In the genomic region with DNA sequence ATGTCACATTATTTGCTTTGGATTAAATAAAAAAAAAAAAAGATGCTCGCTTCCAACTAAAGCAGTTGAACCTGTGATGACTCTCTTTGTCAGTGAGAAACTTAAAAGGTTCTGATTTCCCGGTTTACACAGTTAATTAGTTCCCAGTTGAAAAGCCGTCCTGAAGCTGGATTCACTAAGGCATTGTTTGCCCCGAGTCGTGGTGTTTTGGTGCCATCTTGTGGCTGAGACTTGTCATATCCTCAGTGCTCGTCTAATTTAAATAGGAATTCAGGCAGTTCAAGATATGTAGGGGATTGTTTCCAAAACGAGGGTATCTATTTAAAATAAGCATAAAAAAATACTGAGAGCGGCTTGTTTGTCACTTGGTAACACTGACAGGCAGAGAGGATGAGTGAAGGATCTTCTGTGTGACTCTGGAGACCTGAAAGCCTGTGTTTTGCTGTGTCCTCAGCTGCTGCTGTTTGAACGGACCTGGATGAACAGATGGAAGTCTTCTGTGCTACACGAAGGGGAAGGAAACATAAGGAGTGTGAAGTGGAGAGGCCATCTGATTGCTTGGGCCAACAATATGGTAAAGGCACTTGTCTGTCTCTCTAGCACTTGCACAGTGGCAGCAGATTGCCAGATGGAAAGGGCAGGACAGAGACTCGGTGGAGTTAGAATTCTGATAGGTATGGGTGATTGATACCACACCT, we compare ENCODE assay signal across 9 mouse cellular contexts.
A peak's percentile ranks its signal among the peaks of the same experiment; 100 is the strongest.
DNase-seq lines count a peak whose midpoint lies in the region; ATAC-seq lines count a peak whose summit lies in the region.
"Had no signal": no experiment of that assay in that cellular context is flagged by ENCODE, and none has a peak within 500 bp of the region (broad histone marks: within the 10 kb centered on the region; RNA-seq: fewer than 3 reads in every experiment).

No protein-coding gene starts in this region.

- peak; percentile 49 for DNase-seq in gastrocnemius, adult 18-20 months (ENCODE audit: low spot score)
- DNase-seq in gastrocnemius, adult 8-10 months (ENCODE audit: low spot score in 2 of 2), result no peak
- peak; percentile 13 for DNase-seq in c-Kit-negative CD71-positive TER-119-positive erythroid progenitor cells, embryonic 14.5 days (ENCODE audit: low read depth, low spot score)
- DNase-seq in fibroblast of lung, adult 2 months (ENCODE audit: low read depth), result peak; percentile 44
- peak; percentile 95 for DNase-seq in hindbrain, embryonic 14.5 days (ENCODE audit: low spot score)
- peak; percentile 71 for DNase-seq in layer of hippocampus, adult 9-11 months
- DNase-seq in right cerebral cortex, postnatal 14 days, result peak; percentile 52

- H3K27ac ChIP-seq in hindbrain, embryonic 14.5 days, result no peak overlapping the region

- peaks cover 27% of the 10 kb centered on the region for H3K36me3 ChIP-seq in hindbrain, embryonic 14.5 days (replicated peaks; ENCODE audit: control insufficient read depth, insufficient read depth)

- H3K4me3 ChIP-seq in hindbrain, embryonic 14.5 days (replicated peaks; ENCODE audit: low read length), result no peak overlapping the region
- H3K4me3 ChIP-seq: megakaryocyte, embryonic 14.5 days had no signal

- WGBS in hindbrain, embryonic 14.5 days, result 18% methylated on average over 11 of the region's 11 CpGs

- H3K9ac ChIP-seq in hindbrain, embryonic 14.5 days, result peak overlapping the region; percentile 28

- no peaks in the 10 kb centered on the region for H3K27me3 ChIP-seq in hindbrain, embryonic 14.5 days (ENCODE audit: control insufficient read depth, insufficient read depth, low read length)
- H3K27me3 ChIP-seq: megakaryocyte, embryonic 14.5 days had no signal

- no peaks in the 10 kb centered on the region for H3K9me3 ChIP-seq in hindbrain, embryonic 14.5 days (ENCODE audit: control insufficient read depth, low read length)
- H3K9me3 ChIP-seq: megakaryocyte, embryonic 14.5 days had no signal

- no peak overlapping the region for H3K4me2 ChIP-seq in hindbrain, embryonic 14.5 days (replicated peaks)

- ATAC-seq in hindbrain, embryonic 14.5 days (ENCODE audit: low FRiP score), result peak; percentile 91
- ATAC-seq in megakaryocyte progenitor cell, adult 5-6 weeks (replicated peaks; ENCODE audit: poor library complexity), result peak; percentile 99

- H3K4me1 ChIP-seq in hindbrain, embryonic 14.5 days (replicated peaks; ENCODE audit: control insufficient read depth, insufficient read depth, low read length), result no peaks in the 10 kb centered on the region

Comparison
In these comparisons a context has a peak if more than half of its experiments do, and no peak if none do; other contexts are left out.
1. DNase-seq: peak in gastrocnemius, adult 18-20 months (single experiment), c-Kit-negative CD71-positive TER-119-positive erythroid progenitor cells, embryonic 14.5 days (single experiment), fibroblast of lung, adult 2 months (single experiment), hindbrain, embryonic 14.5 days (single experiment), layer of hippocampus, adult 9-11 months (single experiment) and right cerebral cortex, postnatal 14 days (single experiment); none in gastrocnemius, adult 8-10 months (0 of 2).